ENCODE assay signal across 24 mouse cellular contexts in genomic region chr6:50520139-50520538, GRCm38 (mm10).
"Had no signal": no experiment of that assay in that cellular context is flagged by ENCODE, and none has a peak within 500 bp of the region (broad histone marks: within the 10 kb centered on the region; RNA-seq: fewer than 3 reads in every experiment).

No protein-coding gene starts in this region.

- H3K27ac ChIP-seq: kidney, embryonic 15.5 days; left cerebral cortex, adult 2 months; liver, embryonic 15.5 days; lung, embryonic 15.5 days; midbrain, embryonic 10.5 days; midbrain, embryonic 13.5 days; neural tube, embryonic 13.5 days; stomach, embryonic 15.5 days had no signal

- H3K36me3 ChIP-seq: kidney, embryonic 15.5 days; liver, embryonic 15.5 days; lung, embryonic 15.5 days; midbrain, embryonic 10.5 days; midbrain, embryonic 13.5 days; neural tube, embryonic 13.5 days; stomach, embryonic 15.5 days had no signal

- DNase-seq: kidney, adult 11 months; kidney, postnatal 25 days; layer of hippocampus, postnatal 36 days; lung, adult 18-20 months; lung, postnatal 10 days; lung, postnatal 36 days; retina, postnatal 1 day; right cerebral cortex, postnatal 25 days; spleen, adult 18-20 months; thymus, adult 18-20 months; thymus, postnatal 14 days; thymus, postnatal 4 days had no signal

- H3K27me3 ChIP-seq: kidney, embryonic 15.5 days; liver, embryonic 15.5 days; lung, embryonic 15.5 days; megakaryocyte, embryonic 14.5 days; midbrain, embryonic 13.5 days; neural tube, embryonic 13.5 days; stomach, embryonic 15.5 days had no signal

- H3K9me3 ChIP-seq: kidney, embryonic 15.5 days; liver, embryonic 15.5 days; lung, embryonic 15.5 days; megakaryocyte, embryonic 14.5 days; midbrain, embryonic 10.5 days; midbrain, embryonic 13.5 days; neural tube, embryonic 13.5 days; stomach, embryonic 15.5 days had no signal

- ATAC-seq: midbrain, embryonic 13.5 days; midbrain, embryonic 16.5 days had no signal

- H3K4me1 ChIP-seq: liver, embryonic 15.5 days; lung, embryonic 15.5 days; midbrain, embryonic 10.5 days; midbrain, embryonic 13.5 days; neural tube, embryonic 13.5 days; stomach, embryonic 15.5 days had no signal

- H3K4me2 ChIP-seq: kidney, embryonic 15.5 days; liver, embryonic 11.5 days; liver, embryonic 15.5 days; lung, embryonic 15.5 days; midbrain, embryonic 13.5 days; neural tube, embryonic 13.5 days; stomach, embryonic 15.5 days had no signal

- H3K4me3 ChIP-seq: kidney, embryonic 15.5 days; left cerebral cortex, adult 2 months; liver, embryonic 15.5 days; lung, embryonic 15.5 days; megakaryocyte, embryonic 14.5 days; midbrain, embryonic 10.5 days; midbrain, embryonic 13.5 days; myocyte; neural tube, embryonic 13.5 days; stomach, embryonic 15.5 days had no signal

- H3K9ac ChIP-seq: kidney, embryonic 15.5 days; liver, embryonic 15.5 days; lung, embryonic 15.5 days; midbrain, embryonic 13.5 days; neural tube, embryonic 13.5 days; stomach, embryonic 15.5 days had no signal
